Mouse (Mus musculus): ENCODE data around the gene Arid5b.
"Not testable (repeated sequence)": the region's sequence is repeated elsewhere in the genome, so short reads cannot be mapped to it uniquely, and the experiment has no call there.

Gene Arid5b

GRCm38 (mm10) chr10:68104881-68105781 lies 173.4 kb downstream of the Arid5b start:
- DNase-seq = peak; percentile 74

GRCm38 (mm10) chr10:68104481-68104880 lies 174.1 kb downstream of the Arid5b start:
- peak; percentile 73 for DNase-seq

GRCm38 (mm10) chr10:68103988-68104387 lies 174.6 kb downstream of the Arid5b start:
- DNase-seq = no peak

- DNase-seq = no peak
These were observed 175.3 kb downstream of the Arid5b start for GRCm38 (mm10) chr10:68103078-68103855.

- no peak for DNase-seq
These were observed 176.0 kb downstream of the Arid5b start for GRCm38 (mm10) chr10:68102566-68102965.

- no peak for DNase-seq
These were observed 177.3 kb downstream of the Arid5b start for GRCm38 (mm10) chr10:68101251-68101650.

GRCm38 (mm10) chr10:68100506-68100905 lies 178.0 kb downstream of the Arid5b start:
- no peak for DNase-seq

- not testable (repeated sequence) for DNase-seq
These were observed 178.7 kb downstream of the Arid5b start for GRCm38 (mm10) chr10:68099801-68100200.

GRCm38 (mm10) chr10:68097821-68098675 lies 180.5 kb downstream of the Arid5b start:
- no peak for DNase-seq

- no peak for DNase-seq
These were observed 182.1 kb downstream of the Arid5b start for GRCm38 (mm10) chr10:68096395-68096794.

GRCm38 (mm10) chr10:68095136-68095535 lies 183.4 kb downstream of the Arid5b start:
- DNase-seq = peak; percentile 79

- peak; percentile 60 for DNase-seq
These were observed 185.0 kb downstream of the Arid5b start for GRCm38 (mm10) chr10:68093496-68093895.

GRCm38 (mm10) chr10:68091840-68092239 lies 186.7 kb downstream of the Arid5b start:
- DNase-seq = peak; percentile 47

- no peak for DNase-seq
These were observed 187.5 kb downstream of the Arid5b start for GRCm38 (mm10) chr10:68091011-68091410.

GRCm38 (mm10) chr10:68090544-68090943 lies 188.0 kb downstream of the Arid5b start:
- DNase-seq = peak; percentile 47

GRCm38 (mm10) chr10:68090197-68090535 lies 188.4 kb downstream of the Arid5b start:
- DNase-seq = peak; percentile 96

GRCm38 (mm10) chr10:68089435-68090196 lies 188.9 kb downstream of the Arid5b start:
- DNase-seq = peak; percentile 63

- DNase-seq = no peak
These were observed 190.8 kb downstream of the Arid5b start for GRCm38 (mm10) chr10:68087722-68088121.

- no peak for DNase-seq
These were observed 191.6 kb downstream of the Arid5b start for GRCm38 (mm10) chr10:68086973-68087372.

GRCm38 (mm10) chr10:68085574-68085973 lies 193.0 kb downstream of the Arid5b start:
- DNase-seq = no peak

GRCm38 (mm10) chr10:68081712-68082111 lies 196.8 kb downstream of the Arid5b start:
- DNase-seq = peak; percentile 34
